In genomic region chr2:112492856-112493538, GRCm38 (mm10) we compare ENCODE assay signal across 8 mouse cellular contexts. TPM values are rescaled to one million over a fixed set of nuclear protein-coding genes. Genes with fewer than 3 reads are reported as not detected.
A peak's percentile ranks its signal among the peaks of the same experiment; 100 is the strongest.
DNase-seq lines count a peak whose midpoint lies in the region; ATAC-seq and TF ChIP-seq lines count a peak whose summit lies in the region.

Gene Aven, plus strand, starts transcription at chr2:112492964.

- H3K9me3 ChIP-seq in embryonic facial prominence, embryonic 13.5 days = no peaks in the 10 kb centered on the region

- peak; percentile 68 for TF ChIP-seq POLR2A in liver, adult 2 months (IDR thresholded peaks at IDR 0.05; ENCODE audit: extremely low read depth, insufficient read depth, low read length)

- peak within 1 kb of the TSS; percentile 73 for H3K4me3 ChIP-seq in embryonic facial prominence, embryonic 13.5 days
- peak within 1 kb of the TSS; percentile 52 for H3K4me3 ChIP-seq in liver, adult 2 months (ENCODE audit: insufficient read depth, low read depth, low read length)

- H3K27ac ChIP-seq in embryonic facial prominence, embryonic 13.5 days = peak within 1 kb of the TSS; percentile 99
- H3K27ac ChIP-seq in liver, adult 2 months (replicated peaks; ENCODE audit: insufficient read depth, low read depth, low read length) = peak within 1 kb of the TSS; percentile 79

- ATAC-seq in embryonic facial prominence, embryonic 13.5 days (ENCODE audit: insufficient number of reproducible peaks, insufficient read depth, low FRiP score, low TSS enrichment, low read depth) = peak; percentile 91
- peak; percentile 54 for ATAC-seq in monocyte, adult 5-6 weeks (replicated peaks; ENCODE audit: insufficient number of reproducible peaks, low FRiP score, low TSS enrichment, poor library complexity, severe bottlenecking)

- H3K4me1 ChIP-seq in embryonic facial prominence, embryonic 13.5 days = peaks cover 14% of the 10 kb centered on the region
- H3K4me1 ChIP-seq in liver, adult 2 months (ENCODE audit: control insufficient read depth, insufficient read depth, low read length) = peaks cover 2% of the 10 kb centered on the region; the same call in 1 of the 2 replicates

- WGBS in embryonic facial prominence, embryonic 13.5 days = under 1% methylated on average over 72 of the region's 87 CpGs
- WGBS in liver, adult 2 months = 1% methylated on average over 83 of the region's 87 CpGs

- peak within 1 kb of the TSS; percentile 71 for H3K4me2 ChIP-seq in embryonic facial prominence, embryonic 13.5 days

- peak within 1 kb of the TSS; percentile 99 for H3K9ac ChIP-seq in embryonic facial prominence, embryonic 13.5 days
- peak within 1 kb of the TSS; percentile 95 for H3K9ac ChIP-seq in liver, adult 2 months (ENCODE audit: low read depth, low read length)

- H3K79me2 ChIP-seq in liver, adult 2 months (ENCODE audit: control insufficient read depth, insufficient read depth, low read length) = peaks cover 3% of the 10 kb centered on the region; the same call in 1 of the 2 replicates

- DNase-seq in 3T3-L1 (ENCODE audit: low read depth, low spot score) = peak; percentile 81
- DNase-seq in adrenal gland, postnatal 4 days (ENCODE audit: low spot score in 2 of 2) = peak; percentile 71 to 73
- peak; percentile 75 for DNase-seq in heart, adult 8-10 months (ENCODE audit: low spot score)
- peak; percentile 83 for DNase-seq in kidney, adult 9 months
- DNase-seq in liver, adult 2 months (ENCODE audit: extremely low read depth, low read depth, low spot score) = peak; percentile 80
- DNase-seq in spleen, postnatal 36 days (ENCODE audit: low spot score in 2 of 2) = peak; percentile 72 to 80

- no peak for TF ChIP-seq CTCF in liver, adult 2 months (IDR thresholded peaks at IDR 0.05; ENCODE audit: low read depth, low read length)

- no peaks in the 10 kb centered on the region for H3K27me3 ChIP-seq in embryonic facial prominence, embryonic 13.5 days
- H3K27me3 ChIP-seq in liver, adult 2 months (ENCODE audit: control insufficient read depth, insufficient read depth, low read length) = no peaks in the 10 kb centered on the region

- H3K36me3 ChIP-seq in embryonic facial prominence, embryonic 13.5 days = no peaks in the 10 kb centered on the region
- no peaks in the 10 kb centered on the region for H3K36me3 ChIP-seq in liver, adult 2 months (ENCODE audit: control insufficient read depth, insufficient read depth, low read length)

RNA-seq across cellular contexts. Expression of gene Aven, which starts in this region (rescaled TPM):
- total RNA-seq in adrenal gland, postnatal 4 days (2021) = 10 to 100 TPM; 13.1 to 13.7 TPM
- 5.3 and 6.5 TPM in 2 replicates for polyA plus RNA-seq in embryonic facial prominence, embryonic 13.5 days (2015; fragmentation: Nextera tagmentation; extraction: Ambion mirVana)
- 10 to 100 TPM; 16.7 to 19.1 (median 18.9) TPM for total RNA-seq in heart, adult 8-10 months (2022)
- total RNA-seq in liver, adult 2 months (2014; rRNA removed) = 8.9 and 16.2 TPM in 2 replicates
- polyA plus RNA-seq in liver, adult 2 months (2012; rRNA removed) = 4.5 and 4.6 TPM in 2 replicates
- total RNA-seq in monocyte, adult 5-6 weeks (2017) = 24.7 to 36.6 TPM (median 35.7 TPM) in 3 replicates

Comparison
In these comparisons a context has a peak if more than half of its experiments do, and no peak if none do; other contexts are left out.
1. Peak in every context shown above with its lines: DNase-seq, ATAC-seq, H3K4me3 ChIP-seq and H3K27ac ChIP-seq.